In genomic region chr16:4212963-4213798, GRCm38 (mm10) we compare ENCODE assay signal across 8 mouse cellular contexts. TPM values are rescaled to one million over a fixed set of nuclear protein-coding genes. Genes with fewer than 3 reads are reported as not detected.
DNase-seq lines count a peak whose midpoint lies in the region; ATAC-seq and TF ChIP-seq lines count a peak whose summit lies in the region.

No protein-coding gene starts in this region.

- peaks cover 3% of the 10 kb centered on the region; the same call in 1 of the 2 replicates for H3K27me3 ChIP-seq in embryonic facial prominence, embryonic 15.5 days
- H3K27me3 ChIP-seq in heart, embryonic 10.5 days (ENCODE audit: insufficient read depth, poor library complexity, severe bottlenecking): peaks cover 17% of the 10 kb centered on the region
- peaks cover 13% of the 10 kb centered on the region; the same call in 1 of the 2 replicates for H3K27me3 ChIP-seq in kidney, embryonic 15.5 days
- no peaks in the 10 kb centered on the region for H3K27me3 ChIP-seq in liver, embryonic 14.5 days (ENCODE audit: control insufficient read depth, insufficient read depth, low read length)
- no peaks in the 10 kb centered on the region for H3K27me3 ChIP-seq in stomach, embryonic 14.5 days (ENCODE audit: control insufficient read depth, insufficient read depth, low read length)

- H3K4me1 ChIP-seq in embryonic facial prominence, embryonic 15.5 days: peaks cover 17% of the 10 kb centered on the region
- H3K4me1 ChIP-seq in heart, embryonic 10.5 days: peaks cover 17% of the 10 kb centered on the region; the same call in 1 of the 2 replicates
- H3K4me1 ChIP-seq in kidney, embryonic 15.5 days: peaks cover 19% of the 10 kb centered on the region
- peaks cover 6 to 19% of the 10 kb centered on the region in 2 experiments; a peak in 3 of 4 replicates for H3K4me1 ChIP-seq in liver, embryonic 14.5 days (replicated peaks; ENCODE audit: control insufficient read depth in 2 of 2, insufficient read depth in 2 of 2, low read length in 1 of 2)
- peaks cover 12% of the 10 kb centered on the region for H3K4me1 ChIP-seq in stomach, embryonic 14.5 days (ENCODE audit: control insufficient read depth, insufficient read depth, low read length)

- H3K4me3 ChIP-seq in embryonic facial prominence, embryonic 15.5 days (replicated peaks): peak overlapping the region; percentile 88
- peak overlapping the region; percentile 95 for H3K4me3 ChIP-seq in heart, embryonic 10.5 days
- peak overlapping the region; percentile 98 for H3K4me3 ChIP-seq in kidney, embryonic 15.5 days (replicated peaks)
- H3K4me3 ChIP-seq in liver, embryonic 14.5 days (ENCODE audit: insufficient read depth in 1 of 2, low read depth in 2 of 2, low read length in 2 of 2): peak overlapping the region; percentile 78 to 96
- H3K4me3 ChIP-seq in stomach, embryonic 14.5 days (ENCODE audit: low read depth, low read length): peak overlapping the region; percentile 93

- DNase-seq in A20 (ENCODE audit: low read depth, low spot score): peak; percentile 69
- DNase-seq in adrenal gland, postnatal 36 days: peak; percentile 81 to 90
- DNase-seq in heart, embryonic 10.5 days (ENCODE audit: low spot score): peak; percentile 82
- peak; percentile 17 to 31 (median 29) for DNase-seq in liver, embryonic 14.5 days (ENCODE audit: low read depth in 3 of 3, low spot score in 3 of 3)
- peak; percentile 72 for DNase-seq in neural tube, embryonic 10.5 days (ENCODE audit: extremely low spot score, low spot score)

- ATAC-seq in embryonic facial prominence, embryonic 15.5 days (ENCODE audit: insufficient number of reproducible peaks, low FRiP score, low TSS enrichment, low read depth): peak; percentile 59
- peak; percentile 75 for ATAC-seq in kidney, embryonic 15.5 days (replicated peaks; ENCODE audit: low FRiP score)
- ATAC-seq in liver, embryonic 14.5 days (ENCODE audit: insufficient read depth): peak; percentile 56
- ATAC-seq in stomach, embryonic 14.5 days (ENCODE audit: insufficient number of reproducible peaks, insufficient read depth, low FRiP score, low read depth): peak; percentile 57

- peak overlapping the region; percentile 97 for H3K9ac ChIP-seq in embryonic facial prominence, embryonic 15.5 days
- peak overlapping the region; percentile 97 for H3K9ac ChIP-seq in kidney, embryonic 15.5 days
- H3K9ac ChIP-seq in liver, embryonic 14.5 days (replicated peaks): peak overlapping the region; percentile 99
- H3K9ac ChIP-seq in stomach, embryonic 14.5 days (replicated peaks; ENCODE audit: low read depth, low read length): peak overlapping the region; percentile 98

- no peak for TF ChIP-seq CTCF in liver, embryonic 14.5 days (IDR thresholded peaks at IDR 0.05; ENCODE audit: low read depth)

- no peak for TF ChIP-seq EP300 in liver, embryonic 14.5 days (IDR thresholded peaks at IDR 0.05; ENCODE audit: low read depth)

- no peaks in the 10 kb centered on the region for H3K9me3 ChIP-seq in embryonic facial prominence, embryonic 15.5 days (replicated peaks)
- no peaks in the 10 kb centered on the region for H3K9me3 ChIP-seq in heart, embryonic 10.5 days
- H3K9me3 ChIP-seq in kidney, embryonic 15.5 days (replicated peaks): no peaks in the 10 kb centered on the region
- H3K9me3 ChIP-seq in liver, embryonic 14.5 days (ENCODE audit: control insufficient read depth, low read length): no peaks in the 10 kb centered on the region
- H3K9me3 ChIP-seq in stomach, embryonic 14.5 days (ENCODE audit: control insufficient read depth, low read depth, low read length): no peaks in the 10 kb centered on the region

- peak overlapping the region; percentile 99 for H3K27ac ChIP-seq in embryonic facial prominence, embryonic 15.5 days (replicated peaks)
- H3K27ac ChIP-seq in heart, embryonic 10.5 days: peak overlapping the region; percentile 97
- peak overlapping the region; percentile 98 for H3K27ac ChIP-seq in kidney, embryonic 15.5 days
- H3K27ac ChIP-seq in liver, embryonic 14.5 days: peak overlapping the region; percentile 62; the same call in 1 of the 2 replicates
- peak overlapping the region; percentile 90 for H3K27ac ChIP-seq in stomach, embryonic 14.5 days (ENCODE audit: low read length)

- 0 out of 2 replicates have a peak, but pooled peaks cover 3% of the 10 kb centered on the region for H3K36me3 ChIP-seq in embryonic facial prominence, embryonic 15.5 days
- peaks cover 5% of the 10 kb centered on the region; the same call in 1 of the 2 replicates for H3K36me3 ChIP-seq in heart, embryonic 10.5 days
- H3K36me3 ChIP-seq in kidney, embryonic 15.5 days: peaks cover 7% of the 10 kb centered on the region; the same call in 1 of the 2 replicates
- H3K36me3 ChIP-seq in liver, embryonic 14.5 days (replicated peaks; ENCODE audit: control insufficient read depth, insufficient read depth, low read depth): no peaks in the 10 kb centered on the region; the same call in none of the 2 replicates
- no peaks in the 10 kb centered on the region for H3K36me3 ChIP-seq in stomach, embryonic 14.5 days (ENCODE audit: control insufficient read depth, insufficient read depth, low read length)

- WGBS in embryonic facial prominence, embryonic 15.5 days: under 1% methylated on average over 43 of the region's 128 CpGs
- 7% methylated on average over 123 of the region's 128 CpGs for WGBS in heart, embryonic 10.5 days
- under 1% methylated on average over 97 of the region's 128 CpGs for WGBS in kidney, embryonic 15.5 days
- WGBS in liver, embryonic 14.5 days (ENCODE audit: insufficient replicate concordance): under 1% methylated on average over 98 of the region's 128 CpGs
- WGBS in stomach, embryonic 14.5 days: under 1% methylated on average over 79 of the region's 128 CpGs

- H3K4me2 ChIP-seq in embryonic facial prominence, embryonic 15.5 days (replicated peaks): peak overlapping the region; percentile 51
- H3K4me2 ChIP-seq in kidney, embryonic 15.5 days: peak overlapping the region; percentile 71
- peak overlapping the region; percentile 94 for H3K4me2 ChIP-seq in liver, embryonic 14.5 days (ENCODE audit: low read depth)
- H3K4me2 ChIP-seq in stomach, embryonic 14.5 days (replicated peaks; ENCODE audit: low read depth, low read length): peak overlapping the region; percentile 52

RNA-seq across cellular contexts. Expression of gene Crebbp, which starts 0.6 kb away (rescaled TPM):
- total RNA-seq in adrenal gland, postnatal 36 days (2021): 10 to 100 TPM; 56.4 to 60.5 TPM
- 36.1 TPM in 2 replicates for polyA plus RNA-seq in embryonic facial prominence, embryonic 15.5 days (2015; fragmentation: Nextera tagmentation; extraction: Ambion mirVana)
- 19.9 and 26.9 TPM in 2 replicates for polyA plus RNA-seq in heart, embryonic 10.5 days (2016; fragmentation: Nextera tagmentation; extraction: Ambion mirVana)
- 34.1 and 35.1 TPM in 2 replicates for polyA plus RNA-seq in kidney, embryonic 15.5 days (2015; fragmentation: Nextera tagmentation; extraction: Ambion mirVana)
- 3.1 and 3.6 TPM in 2 replicates for polyA plus RNA-seq in liver, embryonic 14.5 days (2012; rRNA removed)
- polyA plus RNA-seq in liver, embryonic 14.5 days (2014; fragmentation: Nextera tagmentation; extraction: Ambion mirVana): 7.0 and 8.9 TPM in 2 replicates
- polyA plus RNA-seq in stomach, embryonic 14.5 days (2014; fragmentation: Nextera tagmentation; extraction: Ambion mirVana): 53.6 and 65.3 TPM in 2 replicates

Comparison
In these comparisons a context has a peak if more than half of its experiments do, and no peak if none do; other contexts are left out.
1. Peak in every context shown above with its lines: DNase-seq, ATAC-seq, H3K4me3 ChIP-seq and H3K27ac ChIP-seq.
2. DNase-seq: peak in every context shown above with its lines; median percentile 86 in adrenal gland, postnatal 36 days; 82 in heart, embryonic 10.5 days; 72 in neural tube, embryonic 10.5 days; 69 in A20; 29 in liver, embryonic 14.5 days.